Mouse (Mus musculus) olfactory bulb, adult 2 months (tissue): ENCODE measurements at regions not wholly inside any gene's neighbourhood (a gene's known extent, or its start where the extent isn't known, plus 50 kb on each side); places are given as distances from the start of the nearest gene placed in this dataset.

Experiments used
- H3K27ac ChIP-seq: fragments of 200-500 bp; 2 replicates; pipeline ENCODE4 v1.5.1; 2012; ENCODE audit warnings: low read depth, low read length; ENCODE audit not compliant: insufficient read depth
- H3K4me1 ChIP-seq: fragments of 200-500 bp; 2 replicates; pipeline ENCODE4 v1.6.1; 2012; ENCODE audit warnings: low read length; ENCODE audit not compliant: control insufficient read depth, insufficient read depth
- H3K4me3 ChIP-seq: fragments of 200-500 bp; 2 replicates; pipeline ENCODE4 v1.5.1; 2012; ENCODE audit warnings: mild to moderate bottlenecking, low read depth, low read length, moderate library complexity; ENCODE audit not compliant: insufficient read depth
- CTCF ChIP-seq: fragments of 200-500 bp; IDR thresholded peaks from 2 replicates; pipeline ENCODE4 v1.5.1; 2012; ENCODE audit warnings: low read depth, mild to moderate bottlenecking, low read length, moderate library complexity; ENCODE audit not compliant: insufficient read depth
- POLR2A ChIP-seq: fragments of 200-500 bp; IDR thresholded peaks from 2 replicates; pipeline ENCODE4 v1.6.1; 2012; ENCODE audit warnings: mild to moderate bottlenecking, low read depth, low read length, moderate library complexity; ENCODE audit not compliant: insufficient read depth
- WGBS: fragments of 180-500 bp; shearing (Covaris S2); methylation state at CpG from one replicate; pipeline ENCODE4 v1.1.7; 2018; 5-methylcytosine and 5-hydroxymethylcytosine counted together

DNA sequence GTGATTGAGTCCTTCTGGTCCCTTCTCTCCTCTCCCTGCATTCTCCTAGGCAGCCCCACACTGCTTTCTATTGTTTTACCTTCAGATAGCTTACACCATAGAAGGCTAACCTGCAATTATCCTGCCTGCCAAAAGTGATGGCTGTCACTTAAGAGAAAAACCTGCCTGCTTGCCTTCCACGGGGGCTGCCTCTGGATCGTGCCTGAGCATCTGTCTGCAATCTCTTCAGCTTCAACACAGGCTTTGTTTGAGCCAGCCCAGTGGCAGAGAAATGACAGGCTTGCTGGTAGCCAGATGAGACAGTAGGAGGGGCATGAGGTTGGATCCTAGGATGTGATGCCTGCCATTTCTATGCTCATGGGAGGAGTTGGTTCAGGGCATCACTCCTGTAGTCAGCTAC, 345.2 kb upstream of the Tshz3 start:
- WGBS, result 30% methylated on average over 2 of the region's 2 CpGs
- TF ChIP-seq POLR2A, result no peak
- Histone ChIP-seq H3K4me3 (no peak overlapping the region), H3K4me1 (no peaks in the 10 kb centered on the region), H3K27ac (no peak overlapping the region)

DNA sequence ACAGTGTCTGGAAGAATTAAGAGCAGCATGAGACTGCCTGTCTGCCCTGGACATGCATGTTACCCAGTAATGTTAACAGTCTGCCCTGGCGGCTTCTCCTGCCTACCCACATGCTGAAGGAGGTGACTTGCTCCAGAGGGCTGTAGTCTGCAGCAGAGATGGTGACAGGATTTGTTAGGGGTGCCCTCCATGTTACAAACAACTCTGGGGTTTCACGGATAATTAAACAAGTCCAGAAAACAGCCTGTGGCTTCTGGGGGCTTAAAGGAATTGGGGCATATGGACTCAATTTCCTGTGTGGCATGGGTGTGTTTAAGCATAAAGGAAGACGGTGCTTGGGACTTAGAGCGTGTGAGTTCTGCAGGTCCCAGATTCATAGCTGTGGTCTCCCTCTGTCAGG, 347.3 kb upstream of the Tshz3 start:
- Histone ChIP-seq H3K4me3 (no peak overlapping the region), H3K27ac (no peak overlapping the region), H3K4me1 (no peaks in the 10 kb centered on the region)
- WGBS, result 90% methylated on average over 4 of the region's 4 CpGs
- no peak for TF ChIP-seq CTCF
- no peak for TF ChIP-seq POLR2A

DNA sequence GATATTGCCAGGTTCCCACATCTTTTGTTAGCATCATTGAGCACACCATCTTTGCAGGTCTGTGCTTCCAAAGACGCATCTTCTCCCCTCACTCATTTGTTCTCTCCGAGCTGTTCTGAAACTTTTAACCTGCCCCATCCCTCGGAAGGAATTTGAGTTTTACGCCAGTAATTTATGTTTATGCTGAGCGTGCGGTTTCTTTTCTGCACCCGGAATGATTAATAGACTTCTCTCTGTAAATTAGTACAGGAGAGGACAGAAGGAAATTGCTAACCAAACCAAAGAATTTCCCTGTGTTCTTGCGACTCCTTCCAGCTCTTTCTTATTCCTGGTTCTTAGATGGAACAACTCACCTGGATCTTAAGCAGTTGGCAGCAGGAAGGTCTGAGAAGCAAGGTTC, 349.7 kb upstream of the Tshz3 start:
- H3K4me3 ChIP-seq, result no peak overlapping the region
- TF ChIP-seq CTCF (no peak), POLR2A (no peak)
- WGBS, result 86% methylated on average over 8 of the region's 8 CpGs
- no peaks in the 10 kb centered on the region for H3K4me1 ChIP-seq
- no peak overlapping the region for H3K27ac ChIP-seq

DNA sequence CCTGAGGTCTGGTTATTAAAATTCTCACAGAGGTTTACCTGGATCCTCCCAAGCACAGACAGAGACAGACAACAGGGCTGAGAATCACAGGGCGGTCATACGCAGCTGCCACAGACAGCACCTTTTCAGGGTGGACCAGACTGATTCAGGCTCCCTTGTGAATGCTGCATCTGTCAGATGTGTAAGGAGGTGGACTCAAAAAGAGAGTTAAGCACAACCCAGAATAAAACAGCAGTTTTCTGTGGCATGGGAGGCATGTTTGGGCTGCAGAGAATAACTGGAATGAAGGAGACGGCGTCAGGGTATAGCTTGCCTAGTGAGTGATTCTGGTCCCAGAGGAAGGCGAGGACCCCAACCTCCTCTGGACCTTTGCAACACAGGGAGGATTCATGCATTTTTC, 363.1 kb upstream of the Tshz3 start:
- Histone ChIP-seq H3K4me1 (no peaks in the 10 kb centered on the region), H3K27ac (no peak overlapping the region), H3K4me3 (no peak overlapping the region)
- WGBS, result 94% methylated on average over 5 of the region's 5 CpGs
- TF ChIP-seq POLR2A (no peak), CTCF (no peak)

DNA sequence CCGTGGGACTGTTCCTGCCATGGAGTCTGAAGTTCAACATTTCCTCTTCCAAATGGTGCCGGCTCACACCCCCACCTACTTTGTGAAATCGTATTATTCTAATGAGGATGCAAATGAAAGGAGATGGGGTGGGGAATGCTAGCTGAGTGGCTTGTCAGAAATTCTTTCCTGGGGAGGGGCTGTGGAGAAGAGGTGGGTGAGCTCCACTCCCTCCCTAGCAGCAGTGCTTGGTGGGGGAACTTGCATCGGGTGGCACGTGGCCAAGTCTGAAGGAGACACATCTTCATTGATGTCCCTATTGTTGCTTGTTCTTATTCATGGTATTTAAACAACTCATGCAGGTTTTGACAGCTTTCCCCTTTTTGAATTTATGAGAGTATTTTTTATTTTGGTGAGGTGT, 363.8 kb upstream of the Tshz3 start:
- no peak for TF ChIP-seq CTCF
- TF ChIP-seq POLR2A, result no peak
- H3K27ac ChIP-seq, result no peak overlapping the region
- no peaks in the 10 kb centered on the region for H3K4me1 ChIP-seq
- WGBS, result 40% methylated on average over 5 of the region's 5 CpGs
- H3K4me3 ChIP-seq, result no peak overlapping the region

DNA sequence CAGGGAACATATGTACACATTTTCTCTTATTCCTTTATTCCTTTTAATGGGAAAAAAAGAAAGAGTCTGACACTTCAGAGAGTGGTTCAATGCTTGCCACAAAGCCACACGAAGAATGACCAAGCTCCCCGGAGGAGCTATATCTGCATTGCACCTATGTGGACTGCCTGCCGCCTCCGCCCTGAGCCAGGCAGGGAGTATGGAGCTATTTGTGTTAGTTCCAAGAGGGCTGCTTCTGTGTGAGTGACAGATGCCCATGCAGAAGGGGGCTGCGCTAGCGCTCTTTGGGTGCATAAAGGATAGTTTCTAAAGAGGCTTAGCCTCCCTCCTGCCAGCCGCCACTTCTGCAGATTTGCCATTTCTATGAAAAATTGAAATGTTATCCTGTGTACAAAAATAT, 365.3 kb upstream of the Tshz3 start:
- WGBS, result 85% methylated on average over 7 of the region's 7 CpGs
- TF ChIP-seq CTCF, result no peak
- TF ChIP-seq POLR2A, result no peak
- H3K4me1 ChIP-seq, result no peaks in the 10 kb centered on the region
- no peak overlapping the region for H3K4me3 ChIP-seq
- no peak overlapping the region for H3K27ac ChIP-seq

DNA sequence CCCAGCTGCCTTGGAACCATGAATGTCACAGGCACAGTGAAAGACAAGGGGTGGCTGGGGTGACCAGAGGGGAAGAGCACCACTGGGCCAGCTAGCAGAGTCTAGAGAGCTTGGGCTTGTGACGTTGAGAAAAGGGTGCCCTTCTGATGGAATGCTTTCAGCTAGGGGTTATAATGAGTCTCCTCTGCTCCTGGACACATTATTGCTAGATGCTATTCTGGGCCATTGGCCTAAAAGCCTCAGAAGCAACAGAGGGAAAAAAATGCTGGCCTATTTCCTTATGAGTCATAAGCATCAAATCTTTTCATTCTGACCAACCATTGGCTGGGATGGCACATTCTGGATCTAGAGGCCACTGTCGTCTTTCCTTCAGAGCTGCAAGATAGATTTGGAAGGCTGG, 369.8 kb upstream of the Tshz3 start:
- Histone ChIP-seq H3K27ac (no peak overlapping the region), H3K4me1 (no peaks in the 10 kb centered on the region), H3K4me3 (no peak overlapping the region)
- TF ChIP-seq CTCF (no peak), POLR2A (no peak)
- 82% methylated on average over 2 of the region's 2 CpGs for WGBS

DNA sequence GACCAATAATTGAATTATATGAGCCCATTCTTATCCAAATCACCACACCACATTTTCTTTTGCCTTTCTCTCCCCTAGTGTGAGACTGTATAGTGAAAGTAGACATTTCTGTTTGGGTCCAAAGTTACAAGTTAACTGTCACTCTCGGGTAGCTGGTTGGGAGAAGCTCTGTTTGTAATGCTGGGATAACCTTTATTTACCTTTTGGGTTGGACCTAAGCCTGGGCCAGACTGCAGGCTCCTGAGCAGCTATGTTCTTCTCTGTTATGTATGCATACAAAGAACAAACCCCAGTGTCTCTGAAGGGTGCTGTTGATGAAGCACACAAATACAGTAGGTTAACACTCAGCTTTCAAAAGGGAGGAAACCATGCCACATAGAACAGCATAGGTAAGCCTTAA, 373.9 kb upstream of the Tshz3 start:
- WGBS, result 94% methylated on average over 1 of the region's 1 CpGs
- Histone ChIP-seq H3K27ac (no peak overlapping the region), H3K4me1 (no peaks in the 10 kb centered on the region), H3K4me3 (no peak overlapping the region)
- TF ChIP-seq CTCF (no peak), POLR2A (no peak)

DNA sequence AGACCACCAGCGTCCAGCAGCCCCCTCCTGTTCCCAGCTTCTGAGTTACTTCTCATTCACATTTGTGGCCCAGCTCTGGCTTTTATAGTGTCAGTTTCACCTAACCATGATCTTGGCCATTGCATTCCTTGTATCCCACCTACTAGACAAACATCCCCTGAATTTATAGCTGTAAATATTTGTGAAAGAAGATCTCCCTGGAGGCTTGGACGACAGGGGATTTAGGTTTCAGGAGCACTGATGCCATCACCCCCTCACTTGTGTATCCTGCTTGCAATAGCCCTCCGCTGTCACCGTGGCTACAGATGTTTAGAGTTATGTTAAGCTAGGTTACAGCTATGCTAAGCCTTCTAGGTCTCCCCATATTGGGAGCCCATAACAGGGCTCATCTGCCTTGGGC, 375.7 kb upstream of the Tshz3 start:
- Histone ChIP-seq H3K4me1 (no peaks in the 10 kb centered on the region), H3K4me3 (no peak overlapping the region), H3K27ac (no peak overlapping the region)
- no peak for TF ChIP-seq POLR2A
- no peak for TF ChIP-seq CTCF
- 87% methylated on average over 4 of the region's 4 CpGs for WGBS

DNA sequence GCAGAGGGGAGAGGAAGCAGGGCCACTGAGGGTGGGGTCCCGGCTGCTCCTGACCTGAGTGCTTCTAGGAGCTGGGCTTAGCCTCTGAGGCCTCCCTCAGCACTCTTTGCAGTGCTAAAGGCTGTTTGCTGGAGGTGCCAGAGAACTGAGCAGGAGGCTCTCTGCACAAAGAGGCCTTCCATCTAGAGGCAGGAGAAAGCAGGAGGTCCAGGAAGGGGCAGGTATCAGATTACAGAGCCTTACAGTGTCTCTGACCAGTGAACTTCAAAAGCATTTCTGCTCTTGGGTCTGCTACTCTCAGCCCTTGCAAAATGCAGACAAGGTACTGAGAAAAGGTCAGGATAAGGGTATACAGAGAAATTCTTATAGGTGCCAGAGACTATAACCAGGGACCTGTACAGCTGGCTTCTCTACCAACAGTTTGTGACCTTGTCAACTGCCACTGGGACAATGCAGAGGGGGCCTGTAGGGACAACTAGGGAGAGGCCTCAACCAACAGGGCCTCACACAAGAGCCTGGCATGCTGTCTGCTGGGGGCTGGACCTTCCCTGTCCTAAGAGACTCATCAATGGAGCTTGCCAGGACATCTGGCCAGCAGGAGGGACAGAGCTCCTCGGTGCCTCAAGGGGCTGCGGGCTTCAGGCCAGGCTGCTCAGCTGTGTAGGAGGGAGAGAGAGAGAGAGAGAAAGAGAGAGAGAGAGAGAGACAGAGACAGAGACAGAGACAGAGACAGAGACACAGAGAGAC, 380.3 kb upstream of the Tshz3 start:
- H3K4me3 ChIP-seq, result no peak overlapping the region
- H3K27ac ChIP-seq, result no peak overlapping the region
- TF ChIP-seq CTCF, result no peak
- no peak for TF ChIP-seq POLR2A
- WGBS, result 59% methylated on average over 3 of the region's 3 CpGs
- H3K4me1 ChIP-seq, result no peaks in the 10 kb centered on the region
